Comparison of ENCODE assay signal across 8 mouse cellular contexts in the genomic region with DNA sequence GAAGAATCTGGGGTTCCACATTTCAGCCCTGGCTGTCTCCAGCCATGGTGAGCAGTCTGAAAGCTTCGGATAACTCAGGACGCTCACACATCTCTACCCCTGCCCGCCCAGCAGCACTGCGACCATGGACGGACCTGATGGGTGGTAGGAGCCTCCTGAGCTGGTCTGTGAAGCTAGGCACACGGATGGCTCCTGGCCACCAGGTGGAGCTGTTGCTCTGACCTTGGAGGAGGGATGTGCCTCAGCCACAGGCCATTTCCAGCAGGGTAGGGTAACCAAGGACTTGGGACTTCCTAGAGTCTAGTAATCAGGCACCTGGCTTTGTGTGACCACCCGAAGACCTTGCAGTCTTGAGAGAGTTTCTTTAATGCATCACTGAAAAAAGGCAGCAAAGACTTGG. TPM values are rescaled to one million over a fixed set of nuclear protein-coding genes. Genes with fewer than 3 reads are reported as not detected.
DNase-seq lines count a peak whose midpoint lies in the region; ATAC-seq lines count a peak whose summit lies in the region.

No protein-coding gene starts in this region.

- H3K27me3 ChIP-seq in embryonic facial prominence, embryonic 14.5 days (replicated peaks; ENCODE audit: control insufficient read depth, insufficient read depth, low read length): no peaks in the 10 kb centered on the region
- H3K27me3 ChIP-seq in kidney, embryonic 15.5 days: no peaks in the 10 kb centered on the region

- peaks cover 37% of the 10 kb centered on the region for H3K36me3 ChIP-seq in embryonic facial prominence, embryonic 14.5 days (ENCODE audit: control insufficient read depth, insufficient read depth, low read length)
- H3K36me3 ChIP-seq in kidney, embryonic 15.5 days: peaks cover 47% of the 10 kb centered on the region

- no peak overlapping the region for H3K4me3 ChIP-seq in embryonic facial prominence, embryonic 14.5 days (ENCODE audit: low read depth, low read length)
- H3K4me3 ChIP-seq in kidney, embryonic 15.5 days (replicated peaks): no peak overlapping the region

- H3K4me2 ChIP-seq in embryonic facial prominence, embryonic 14.5 days (ENCODE audit: low read depth, low read length): no peak overlapping the region
- no peak overlapping the region for H3K4me2 ChIP-seq in kidney, embryonic 15.5 days

- 10% methylated on average over 7 of the region's 7 CpGs for WGBS in embryonic facial prominence, embryonic 14.5 days
- WGBS in kidney, embryonic 15.5 days: 14% methylated on average over 7 of the region's 7 CpGs

- no peak overlapping the region for H3K27ac ChIP-seq in embryonic facial prominence, embryonic 14.5 days (replicated peaks; ENCODE audit: low read depth, low read length)
- H3K27ac ChIP-seq in kidney, embryonic 15.5 days: no peak overlapping the region

- no peak overlapping the region for H3K9ac ChIP-seq in embryonic facial prominence, embryonic 14.5 days (ENCODE audit: low read depth, low read length)
- no peak overlapping the region for H3K9ac ChIP-seq in kidney, embryonic 15.5 days

- H3K4me1 ChIP-seq in embryonic facial prominence, embryonic 14.5 days (ENCODE audit: control insufficient read depth, insufficient read depth, low read length): peaks cover 11% of the 10 kb centered on the region; the same call in 1 of the 2 replicates
- peaks cover 40% of the 10 kb centered on the region for H3K4me1 ChIP-seq in kidney, embryonic 15.5 days

- DNase-seq in A20 (ENCODE audit: low read depth, low spot score) (peak; percentile 87), liver (peak; percentile 85)
- peak; percentile 62 to 75 for DNase-seq in adrenal gland, postnatal 4 days (ENCODE audit: low spot score in 2 of 2)
- DNase-seq in embryonic facial prominence, embryonic 14.5 days (ENCODE audit: low spot score): peak; percentile 90
- peak; percentile 72 to 79 for DNase-seq in heart, adult 9 months (ENCODE audit: low spot score in 2 of 2)
- peak; percentile 63 to 75 for DNase-seq in spleen, postnatal 14 days (ENCODE audit: low spot score in 2 of 2)

- peak; percentile 36 for ATAC-seq in embryonic facial prominence, embryonic 14.5 days (ENCODE audit: low read depth)
- ATAC-seq in kidney, embryonic 15.5 days (replicated peaks; ENCODE audit: low FRiP score): peak; percentile 40; the same call in 1 of the 2 replicates
- ATAC-seq in monocyte, adult 5-6 weeks (replicated peaks; ENCODE audit: insufficient number of reproducible peaks, low FRiP score, low TSS enrichment, poor library complexity, severe bottlenecking): peak; percentile 47; the same call in 1 of the 2 replicates

- no peaks in the 10 kb centered on the region for H3K9me3 ChIP-seq in embryonic facial prominence, embryonic 14.5 days (ENCODE audit: control insufficient read depth, low read length)
- H3K9me3 ChIP-seq in kidney, embryonic 15.5 days (replicated peaks): no peaks in the 10 kb centered on the region

RNA-seq across cellular contexts. Expression of gene Cmtm3, which starts 4.7 kb away (rescaled TPM):
- total RNA-seq in adrenal gland, postnatal 4 days (2021): 100 to 1,000 TPM; 104 to 105 TPM
- 168 and 189 TPM in 2 replicates for polyA plus RNA-seq in embryonic facial prominence, embryonic 14.5 days (2014; fragmentation: Nextera tagmentation; extraction: Ambion mirVana)
- 152 and 174 TPM in 2 replicates for polyA plus RNA-seq in kidney, embryonic 15.5 days (2015; fragmentation: Nextera tagmentation; extraction: Ambion mirVana)
- 14.1 to 17.1 TPM (median 16.7 TPM) in 3 replicates for total RNA-seq in monocyte, adult 5-6 weeks (2017)

RNA-seq across cellular contexts. Expression of gene Cmtm2b, which starts 21.9 kb away (rescaled TPM):
- total RNA-seq in adrenal gland, postnatal 4 days (2021): not detected
- not detected in 2 replicates for polyA plus RNA-seq in embryonic facial prominence, embryonic 14.5 days (2014; fragmentation: Nextera tagmentation; extraction: Ambion mirVana)
- not detected in 2 replicates for polyA plus RNA-seq in kidney, embryonic 15.5 days (2015; fragmentation: Nextera tagmentation; extraction: Ambion mirVana)
- total RNA-seq in monocyte, adult 5-6 weeks (2017): 2.6 TPM in 1 of 3 replicates, not detected in the others

RNA-seq across cellular contexts. Expression of gene Gm11020, which starts 22.6 kb away (rescaled TPM):
- total RNA-seq in adrenal gland, postnatal 4 days (2021): not detected
- not detected in 2 replicates for polyA plus RNA-seq in embryonic facial prominence, embryonic 14.5 days (2014; fragmentation: Nextera tagmentation; extraction: Ambion mirVana)
- not detected in 2 replicates for polyA plus RNA-seq in kidney, embryonic 15.5 days (2015; fragmentation: Nextera tagmentation; extraction: Ambion mirVana)
- total RNA-seq in monocyte, adult 5-6 weeks (2017): not detected in 3 replicates

RNA-seq across cellular contexts. Expression of gene Cmtm1, which starts 34.0 kb away (rescaled TPM):
- total RNA-seq in adrenal gland, postnatal 4 days (2021): not detected
- not detected in 2 replicates for polyA plus RNA-seq in embryonic facial prominence, embryonic 14.5 days (2014; fragmentation: Nextera tagmentation; extraction: Ambion mirVana)
- not detected in 2 replicates for polyA plus RNA-seq in kidney, embryonic 15.5 days (2015; fragmentation: Nextera tagmentation; extraction: Ambion mirVana)
- not detected in 3 replicates for total RNA-seq in monocyte, adult 5-6 weeks (2017)

RNA-seq across cellular contexts. Expression of gene Gm45711, which starts 34.1 kb away (rescaled TPM):
- total RNA-seq in adrenal gland, postnatal 4 days (2021): not detected
- polyA plus RNA-seq in embryonic facial prominence, embryonic 14.5 days (2014; fragmentation: Nextera tagmentation; extraction: Ambion mirVana): not detected in 2 replicates
- not detected in 2 replicates for polyA plus RNA-seq in kidney, embryonic 15.5 days (2015; fragmentation: Nextera tagmentation; extraction: Ambion mirVana)
- total RNA-seq in monocyte, adult 5-6 weeks (2017): not detected in 3 replicates
